Comparison of ENCODE assay signal across 46 mouse cellular contexts in genomic region chr7:140067397-140067796, GRCm38 (mm10). TPM values are rescaled to one million over a fixed set of nuclear protein-coding genes. Genes with fewer than 3 reads are reported as not detected.
"Had no signal": no experiment of that assay in that cellular context is flagged by ENCODE, and none has a peak within 500 bp of the region (broad histone marks: within the 10 kb centered on the region; RNA-seq: fewer than 3 reads in every experiment).

No protein-coding gene starts in this region.

- ATAC-seq: lung, postnatal 0 days; midbrain, embryonic 13.5 days; midbrain, embryonic 15.5 days; midbrain, embryonic 16.5 days had no signal

- H3K4me3 ChIP-seq: left cerebral cortex, adult 2 months; limb, embryonic 10.5 days; limb, embryonic 12.5 days; limb, embryonic 13.5 days; limb, embryonic 15.5 days; liver, embryonic 13.5 days; liver, embryonic 15.5 days; lung, embryonic 15.5 days; megakaryocyte, embryonic 14.5 days; midbrain, embryonic 10.5 days; midbrain, embryonic 12.5 days; midbrain, embryonic 13.5 days; midbrain, embryonic 15.5 days; myocyte; neural tube, embryonic 12.5 days had no signal

- H3K4me2 ChIP-seq: limb, embryonic 12.5 days; limb, embryonic 13.5 days; limb, embryonic 15.5 days; liver, embryonic 11.5 days; liver, embryonic 13.5 days; liver, embryonic 15.5 days; lung, embryonic 14.5 days; lung, embryonic 15.5 days; midbrain, embryonic 11.5 days; midbrain, embryonic 12.5 days; midbrain, embryonic 13.5 days; midbrain, embryonic 15.5 days; neural tube, embryonic 12.5 days had no signal

- H3K27me3 ChIP-seq: neural tube, embryonic 12.5 days had no signal

- H3K4me1 ChIP-seq: limb, embryonic 12.5 days; limb, embryonic 13.5 days; limb, embryonic 15.5 days; liver, embryonic 13.5 days; liver, embryonic 15.5 days; lung, embryonic 15.5 days; midbrain, embryonic 15.5 days had no signal

- H3K36me3 ChIP-seq: limb, embryonic 10.5 days; limb, embryonic 12.5 days; limb, embryonic 13.5 days; limb, embryonic 15.5 days; liver, embryonic 13.5 days; liver, embryonic 15.5 days; lung, embryonic 15.5 days; midbrain, embryonic 10.5 days; midbrain, embryonic 12.5 days; neural tube, embryonic 12.5 days had no signal

- DNase-seq: left cerebral cortex, postnatal 4 days; liver, embryonic 13.5 days; lung, adult 18-20 months; lung, adult 2 months; lung, embryonic 14.5 days; lung, postnatal 10 days; lung, postnatal 14 days; lung, postnatal 36 days; lung, postnatal 4 days; midbrain, embryonic 14.5 days had no signal

- H3K27ac ChIP-seq: left cerebral cortex, adult 2 months; limb, embryonic 10.5 days; limb, embryonic 12.5 days; limb, embryonic 13.5 days; limb, embryonic 15.5 days; liver, embryonic 13.5 days; liver, embryonic 14.5 days; liver, embryonic 15.5 days; lung, embryonic 15.5 days; macrophage; midbrain, embryonic 10.5 days; midbrain, embryonic 12.5 days; midbrain, embryonic 13.5 days; midbrain, embryonic 15.5 days; neural tube, embryonic 12.5 days had no signal

- H3K9ac ChIP-seq: limb, embryonic 12.5 days; limb, embryonic 13.5 days; limb, embryonic 15.5 days; liver, embryonic 13.5 days; liver, embryonic 14.5 days; liver, embryonic 15.5 days; lung, embryonic 14.5 days; lung, embryonic 15.5 days; midbrain, embryonic 12.5 days; midbrain, embryonic 13.5 days; midbrain, embryonic 15.5 days; neural tube, embryonic 12.5 days had no signal

- H3K9me3 ChIP-seq: limb, embryonic 10.5 days; limb, embryonic 12.5 days; limb, embryonic 13.5 days; limb, embryonic 15.5 days; liver, embryonic 13.5 days; liver, embryonic 15.5 days; lung, embryonic 15.5 days; midbrain, embryonic 10.5 days; midbrain, embryonic 12.5 days; midbrain, embryonic 13.5 days; midbrain, embryonic 15.5 days; neural tube, embryonic 12.5 days had no signal

RNA-seq across cellular contexts. Expression of gene Caly, which starts 15.0 kb away (rescaled TPM):
- total RNA-seq: megakaryocyte progenitor cell, adult 5-6 weeks; megakaryocyte, adult 5-6 weeks; megakaryocyte-erythroid progenitor cell, adult 5-6 weeks; monocyte, adult 5-6 weeks had no signal
- polyA plus RNA-seq: liver, embryonic 14.5 days; liver, embryonic 15.5 days; liver, embryonic 16.5 days; lung, embryonic 14.5 days; macrophage; myocyte had no signal

RNA-seq across cellular contexts. Expression of gene Msx3, which starts 18.5 kb away (rescaled TPM):
- total RNA-seq: left cerebral cortex, adult 18-20 months; left cerebral cortex, adult 2 months; megakaryocyte progenitor cell, adult 5-6 weeks; megakaryocyte, adult 5-6 weeks; megakaryocyte-erythroid progenitor cell, adult 5-6 weeks; monocyte, adult 5-6 weeks had no signal
- polyA plus RNA-seq: limb, embryonic 10.5 days; limb, embryonic 11.5 days; limb, embryonic 13.5 days; limb, embryonic 14.5 days; limb, embryonic 15.5 days; liver, embryonic 13.5 days; liver, embryonic 14.5 days; liver, embryonic 15.5 days; liver, embryonic 16.5 days; lung, adult 2 months; lung, embryonic 14.5 days; lung, embryonic 15.5 days; lung, embryonic 16.5 days; lung, postnatal 0 days; macrophage had no signal

RNA-seq across cellular contexts. Expression of gene Prap1, which starts 25.8 kb away (rescaled TPM):
- total RNA-seq: left cerebral cortex, adult 18-20 months; left cerebral cortex, adult 2 months; left cerebral cortex, adult 8-10 months; left cerebral cortex, postnatal 10 days; left cerebral cortex, postnatal 14 days; left cerebral cortex, postnatal 25 days; left cerebral cortex, postnatal 36 days; left cerebral cortex, postnatal 4 days; megakaryocyte progenitor cell, adult 5-6 weeks; megakaryocyte, adult 5-6 weeks; megakaryocyte-erythroid progenitor cell, adult 5-6 weeks; midbrain, postnatal 0 days; monocyte, adult 5-6 weeks had no signal
- polyA plus RNA-seq: limb, embryonic 10.5 days; limb, embryonic 11.5 days; limb, embryonic 12.5 days; limb, embryonic 15.5 days; liver, embryonic 11.5 days; liver, embryonic 13.5 days; liver, embryonic 14.5 days; lung, adult 2 months; lung, embryonic 14.5 days; lung, embryonic 15.5 days; lung, embryonic 16.5 days; lung, postnatal 0 days; macrophage; midbrain, embryonic 10.5 days; midbrain, embryonic 11.5 days; midbrain, embryonic 12.5 days; midbrain, embryonic 13.5 days; midbrain, embryonic 14.5 days; midbrain, embryonic 15.5 days; midbrain, embryonic 16.5 days; midbrain, postnatal 0 days; myocyte; neural tube, embryonic 11.5 days; neural tube, embryonic 12.5 days had no signal
